Mouse (Mus musculus): ENCODE data around the gene Stx11.

DNA sequence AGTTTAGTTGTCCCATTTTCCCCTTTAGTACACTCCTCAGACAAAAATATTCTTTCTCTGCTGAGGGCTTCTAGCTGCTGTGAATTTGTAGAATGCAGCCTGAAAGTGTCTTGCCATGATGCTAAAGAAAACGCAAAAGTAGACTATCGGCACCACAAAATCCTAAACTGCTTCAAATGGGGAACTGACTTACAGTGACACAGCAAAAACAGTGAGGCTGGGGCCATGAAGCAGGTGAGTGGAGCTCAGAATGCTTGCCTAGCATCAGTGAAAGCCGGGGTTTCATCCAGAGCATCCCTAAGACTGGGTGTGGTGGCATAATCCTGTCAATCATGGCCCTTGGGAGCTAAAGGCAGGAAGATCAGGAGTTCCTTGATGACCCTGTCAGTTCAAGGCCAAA lies 11.4 kb upstream of the Stx11 start:
- TF ChIP-seq MAX (IDR thresholded peaks at IDR 0.05; ENCODE audit: low read depth), result no peak
- TF ChIP-seq POLR2A (IDR thresholded peaks at IDR 0.05; ENCODE audit: insufficient read length, low read depth), result no peak
- no peak for TF ChIP-seq USF1 (IDR thresholded peaks at IDR 0.05; ENCODE audit: low read depth)

All from myocyte (in vitro differentiated cells).